Mouse (Mus musculus) 3T3-L1 (cell line): ENCODE results near the gene Vmn1r31.

Experiments
- DNase-seq: peaks from one replicate; pipeline ENCODE4 v3.0.0-alpha.2; 2015; ENCODE audit warnings: low read depth, low spot score

Vmn1r31 gene

DNA sequence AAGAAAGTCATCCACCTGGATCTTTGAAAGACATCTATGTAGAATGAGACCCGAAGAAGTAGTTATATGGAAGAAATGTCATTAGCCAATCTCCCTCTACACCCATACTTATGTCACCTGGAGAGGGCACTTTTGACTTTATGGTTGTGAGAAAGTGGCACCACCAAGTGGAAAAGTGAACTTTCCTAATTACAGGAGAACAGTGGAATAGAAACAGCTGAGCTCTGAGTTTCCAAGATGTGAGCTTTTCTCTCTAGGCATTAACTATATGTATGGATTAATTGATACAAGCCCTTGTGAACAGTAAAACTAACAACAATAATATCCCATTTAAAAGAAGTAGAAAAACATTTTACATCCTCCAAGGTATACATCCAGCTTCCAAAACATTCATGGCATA is at the start of gene Vmn1r31:
Gene Vmn1r31 (minus strand): TSS at position 101 of the 400 bp plus-strand sequence.
- DNase-seq = no peak

DNA sequence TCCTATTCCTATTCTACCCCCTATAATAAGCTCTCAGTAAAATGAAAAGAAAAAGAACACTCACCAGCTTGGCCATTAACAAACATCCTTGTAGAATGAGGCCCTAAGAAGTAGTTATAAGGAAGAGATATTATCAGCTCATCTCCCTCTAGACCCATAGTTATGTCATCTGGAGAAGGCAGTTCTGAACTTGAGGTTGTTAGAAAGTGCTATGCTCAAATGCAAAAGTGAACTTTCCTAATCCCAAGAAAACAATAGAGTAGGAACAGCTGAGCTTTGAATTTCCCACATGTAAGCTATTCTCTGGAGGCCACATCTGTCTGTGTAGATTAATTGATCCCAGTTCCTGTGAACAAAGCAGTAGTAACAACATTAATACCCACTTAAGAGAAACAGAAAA is 31.8 kb downstream of the Vmn1r31 start, which contains the start of gene Vmn1r30:
Gene Vmn1r30 (minus strand): TSS at position 101 of the 400 bp plus-strand sequence.
- DNase-seq = no peak
